Mouse (Mus musculus) stomach, embryonic 16.5 days (tissue): ENCODE data around the gene Esrra. TPM values are rescaled to one million over a fixed set of nuclear protein-coding genes. Genes with fewer than 3 reads are reported as not detected.

Experiments used
- ATAC-seq: fragments of 200-750 bp; cut with Nextera tagmentation; 2 replicates; pipeline ENCODE4 v1.8.0; 2017; ENCODE audit warnings: moderate number of reproducible peaks, moderate TSS enrichment; ENCODE audit not compliant: insufficient read depth, low FRiP score
- H3K27ac ChIP-seq: fragments of 300-500 bp; sonication (generic); 2 replicates; pipeline ENCODE4 v1.5.1; 2014; ENCODE audit warnings: low read length
- H3K27me3 ChIP-seq: fragments of 300-500 bp; sonication (generic); 2 replicates; pipeline ENCODE4 v1.6.1; 2014; ENCODE audit warnings: low read length, control low read depth, mixed read lengths; ENCODE audit not compliant: control insufficient read depth, insufficient read depth
- H3K36me3 ChIP-seq: fragments of 300-500 bp; sonication (generic); 2 replicates; pipeline ENCODE4 v1.6.1; 2014; ENCODE audit warnings: low read length; ENCODE audit not compliant: control insufficient read depth, insufficient read depth
- H3K4me1 ChIP-seq: fragments of 300-500 bp; sonication (generic); 2 replicates; pipeline ENCODE4 v1.6.1; 2014; ENCODE audit warnings: low read length, control low read depth, mixed read lengths; ENCODE audit not compliant: control insufficient read depth, insufficient read depth
- H3K4me2 ChIP-seq: fragments of 300-500 bp; sonication (generic); 2 replicates; pipeline ENCODE4 v1.6.1; 2014; ENCODE audit warnings: low read depth, low read length, mixed read lengths
- H3K4me3 ChIP-seq: fragments of 300-500 bp; sonication (generic); replicated peaks from 2 replicates; pipeline ENCODE4 v1.5.1; 2014; ENCODE audit warnings: mild to moderate bottlenecking, low read length
- H3K9ac ChIP-seq: fragments of 300-500 bp; sonication (generic); 2 replicates; pipeline ENCODE4 v1.6.1; 2014; ENCODE audit warnings: low read length
- H3K9me3 ChIP-seq: fragments of 300-500 bp; sonication (generic); replicated peaks from 2 replicates; pipeline ENCODE4 v1.6.1; 2016; ENCODE audit warnings: low read length, control low read depth; ENCODE audit not compliant: control insufficient read depth
- WGBS: fragments of 180-500 bp; shearing (Covaris S2); extraction: QIAGEN DNeasy Blood & Tissue Kit; methylation state at CpG from one replicate; pipeline ENCODE4 v1.1.7; 2014; 5-methylcytosine and 5-hydroxymethylcytosine counted together
- microRNA-seq: library from miRNA; unstranded; fragments of <30 nt; microRNA quantifications from one replicate; pipeline ENCODE4, GENCODE M21; 2016
- polyA plus RNA-seq: library from polyadenylated mRNA; unstranded; fragments of >200 nt; fragmentation: Nextera tagmentation; extraction: Ambion mirVana; gene quantifications from 2 replicates; pipeline ENCODE4 v1.2.1, GENCODE M21; 2015

The Esrra gene
- polyA plus RNA-seq, 1 experiment from 2014 or later, result 17.8 TPM

DNA sequence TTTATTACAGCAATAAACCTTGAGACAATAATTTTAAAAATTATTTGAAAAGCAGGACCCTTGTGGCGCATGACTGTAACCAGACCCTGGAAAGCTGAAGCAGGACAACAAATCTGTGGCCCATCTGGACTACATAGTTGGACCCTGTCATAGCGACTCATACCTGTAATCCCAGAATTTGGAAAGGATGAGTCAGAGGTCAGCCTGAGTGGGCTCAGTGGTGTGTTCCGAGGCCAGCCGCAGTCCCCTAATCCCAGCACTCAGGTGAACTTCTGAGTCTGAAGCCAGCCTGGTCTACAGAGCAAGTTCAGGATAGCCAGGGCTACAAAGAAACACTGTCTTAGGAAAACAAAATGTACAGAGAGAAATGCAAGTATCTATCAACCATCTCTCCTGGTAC, 60.2 kb downstream of the Esrra start:
- 88% methylated on average over 4 of the region's 4 CpGs for WGBS
- Histone ChIP-seq H3K4me1 (no peaks in the 10 kb centered on the region; the same call in none of the 2 replicates), H3K27me3 (no peaks in the 10 kb centered on the region), H3K4me3 (no peak overlapping the region), H3K36me3 (no peaks in the 10 kb centered on the region), H3K9ac (no peak overlapping the region), H3K9me3 (no peaks in the 10 kb centered on the region), H3K27ac (no peak overlapping the region), H3K4me2 (no peak overlapping the region)
- ATAC-seq, result no peak

Small RNA genes within 50 kb of the gene (microRNA-seq; reads per million reads assigned to microRNA genes)
- 0.66 reads per million for gene Mir6990

Other genes starting within 250 kb of the Esrra start
- gene Rps6ka4, start 81.2 kb downstream of the Esrra start, polyA plus RNA-seq, result 35.5 and 39.6 TPM in 2 replicates
- gene Ccdc88b, start 63.6 kb downstream of the Esrra start, polyA plus RNA-seq, result 1.1 and 1.3 TPM in 2 replicates
- gene Trmt112, start 12.1 kb downstream of the Esrra start, polyA plus RNA-seq, result 111 and 122 TPM in 2 replicates
- 291 and 307 TPM in 2 replicates for gene Prdx5, start 11.7 kb downstream of the Esrra start, polyA plus RNA-seq
- 1.8 and 2.8 TPM in 2 replicates for gene Catsperz, start 3.6 kb upstream of the Esrra start, polyA plus RNA-seq
- 0.68 and 0.79 TPM in 2 replicates for gene Kcnk4, start 12.7 kb upstream of the Esrra start, polyA plus RNA-seq
- gene Bad, start 20.0 kb upstream of the Esrra start, polyA plus RNA-seq, result 87.1 and 89.0 TPM in 2 replicates
- 20.2 and 22.1 TPM in 2 replicates for gene Gpr137, start 20.7 kb upstream of the Esrra start, polyA plus RNA-seq
- 53.7 and 70.6 TPM in 2 replicates for gene Ppp1r14b, start 53.2 kb upstream of the Esrra start, polyA plus RNA-seq
- 61.7 and 65.4 TPM in 2 replicates for gene Plcb3, start 54.7 kb upstream of the Esrra start, polyA plus RNA-seq
- 153 and 158 TPM in 2 replicates for gene Fkbp2, start 58.7 kb upstream of the Esrra start, polyA plus RNA-seq
- 19.0 and 19.7 TPM in 2 replicates for gene Vegfb, start 65.8 kb upstream of the Esrra start, polyA plus RNA-seq
- 28.8 TPM in 2 replicates for gene Dnajc4, start 70.8 kb upstream of the Esrra start, polyA plus RNA-seq
- 22.9 and 26.6 TPM in 2 replicates for gene Nudt22, start 74.3 kb upstream of the Esrra start, polyA plus RNA-seq
- gene Trpt1, start 74.3 kb upstream of the Esrra start, polyA plus RNA-seq, result 10.7 and 12.0 TPM in 2 replicates
- gene Fermt3, start 97.7 kb upstream of the Esrra start, polyA plus RNA-seq, result 17.3 and 18.4 TPM in 2 replicates
- 198 and 202 TPM in 2 replicates for gene Stip1, start 118.2 kb upstream of the Esrra start, polyA plus RNA-seq
- 10.0 and 14.0 TPM in 2 replicates for gene Macrod1, start 135.0 kb upstream of the Esrra start, polyA plus RNA-seq
- 3.4 and 3.6 TPM in 2 replicates for gene Flrt1, start 183.9 kb upstream of the Esrra start, polyA plus RNA-seq